In the genomic region with DNA sequence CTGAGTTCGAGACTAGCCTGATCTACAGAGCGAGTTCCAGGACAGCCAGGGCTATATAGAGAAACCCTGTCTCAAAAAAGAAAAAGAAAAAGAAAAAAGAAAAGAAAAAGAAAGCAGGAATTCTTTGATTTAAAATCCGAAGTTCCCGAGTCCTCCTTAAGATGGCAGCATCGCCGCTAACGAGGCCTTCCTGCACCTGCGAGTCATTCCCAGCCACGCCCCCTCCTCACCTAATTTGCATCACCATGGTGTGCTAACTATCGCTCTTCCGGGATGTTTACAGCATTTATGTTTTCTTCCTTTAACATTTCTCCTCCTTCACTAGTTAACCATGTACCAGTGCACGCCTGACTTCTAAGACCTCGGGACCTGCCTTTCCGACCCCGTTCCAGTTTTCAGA, we compare ENCODE assay signal across 8 mouse cellular contexts. TPM values are rescaled to one million over a fixed set of nuclear protein-coding genes. Genes with fewer than 3 reads are reported as not detected.
DNase-seq lines count a peak whose midpoint lies in the region; ATAC-seq and TF ChIP-seq lines count a peak whose summit lies in the region.

No protein-coding gene starts in this region.

- TF ChIP-seq POLR2A in embryonic fibroblast, embryonic 13.5 days (IDR thresholded peaks at IDR 0.05; ENCODE audit: low read depth, low read length) = no peak

- in situ Hi-C loops in ES-E14 (cut with MboI; ENCODE audit: low sequenced_read_pairs in 2 of 2, unreplicated experiment in 2 of 2) = no loop called here

- no peak for ATAC-seq in neural tube, embryonic 12.5 days (ENCODE audit: low FRiP score, low read depth)

- peak; percentile 48 for TF ChIP-seq CTCF in left cerebral cortex, adult 2 months (IDR thresholded peaks at IDR 0.05)
- peak; percentile 42; the same call in 1 of the 2 replicates for TF ChIP-seq CTCF in embryonic fibroblast, embryonic 13.5 days (IDR thresholded peaks at IDR 0.05; ENCODE audit: borderline replicate concordance, insufficient read depth, low read length)

- 0 out of 2 replicates have a peak overlapping the region, but pooled peaks have one; percentile 6 for H3K4me2 ChIP-seq in neural tube, embryonic 12.5 days (replicated peaks)

- H3K27ac ChIP-seq in left cerebral cortex, adult 2 months = no peak overlapping the region
- H3K27ac ChIP-seq in ES-E14 (ENCODE audit: insufficient read depth, low read depth, low read length, poor library complexity, severe bottlenecking) = peak overlapping the region; percentile 69
- no peak overlapping the region for H3K27ac ChIP-seq in embryonic fibroblast, embryonic 13.5 days (ENCODE audit: insufficient read depth, low read length)
- H3K27ac ChIP-seq in neural tube, embryonic 12.5 days = no peak overlapping the region

- H3K4me3 ChIP-seq in left cerebral cortex, adult 2 months = no peak overlapping the region
- peak overlapping the region; percentile 48 to 61 for H3K4me3 ChIP-seq in ES-E14 (ENCODE audit: insufficient read depth in 1 of 2, low read depth in 1 of 2, low read length in 2 of 2, poor library complexity in 1 of 2, severe bottlenecking in 1 of 2)
- no peak overlapping the region for H3K4me3 ChIP-seq in embryonic fibroblast, embryonic 13.5 days (ENCODE audit: insufficient read depth, low read length)
- H3K4me3 ChIP-seq in neural tube, embryonic 12.5 days = no peak overlapping the region

- H3K36me3 ChIP-seq in ES-E14 (ENCODE audit: control insufficient read depth, insufficient read depth, low read length, poor library complexity, severe bottlenecking) = peaks cover 26% of the 10 kb centered on the region
- peaks cover 40% of the 10 kb centered on the region for H3K36me3 ChIP-seq in neural tube, embryonic 12.5 days

- intact Hi-C loops in left cerebral cortex, adult 2 months (cut with DNase I) = loop anchor here (2.0 kb wide), 1 partner anchor 135 kb away; no protein-coding TSS in a partner anchor
- intact Hi-C loops in gastrocnemius, postnatal 36 days (cut with DNase I) = no loop called here

- no peaks in the 10 kb centered on the region for H3K27me3 ChIP-seq in neural tube, embryonic 12.5 days (replicated peaks)

- peaks cover 3 to 29% of the 10 kb centered on the region in 2 experiments for H3K4me1 ChIP-seq in ES-E14 (ENCODE audit: control insufficient read depth in 2 of 2, insufficient read depth in 2 of 2, low read length in 2 of 2, poor library complexity in 1 of 2)
- H3K4me1 ChIP-seq in embryonic fibroblast, embryonic 13.5 days (ENCODE audit: control insufficient read depth, insufficient read depth, low read length) = no peaks in the 10 kb centered on the region
- H3K4me1 ChIP-seq in neural tube, embryonic 12.5 days = no peaks in the 10 kb centered on the region

- H3K9ac ChIP-seq in ES-E14 (ENCODE audit: insufficient read depth, low read depth, low read length, poor library complexity, severe bottlenecking) = peak overlapping the region; percentile 64; the same call in 1 of the 2 replicates
- H3K9ac ChIP-seq in neural tube, embryonic 12.5 days = no peak overlapping the region

- no peak for DNase-seq in left cerebral cortex, adult 2 months (ENCODE audit: extremely low spot score in 1 of 2, low spot score in 2 of 2)
- no peak for DNase-seq in left cerebral cortex, adult 11 months (ENCODE audit: low spot score)
- peak; percentile 81 for DNase-seq in ES-E14 (ENCODE audit: low read depth, low spot score)
- peak; percentile 79 for DNase-seq in kidney, postnatal 10 days
- no peak for DNase-seq in spleen, adult 18-20 months
- DNase-seq in gastrocnemius, postnatal 36 days = no peak

- H3K9me3 ChIP-seq in ES-E14 (ENCODE audit: control insufficient read depth, insufficient read depth, low read depth, low read length) = no peaks in the 10 kb centered on the region
- no peaks in the 10 kb centered on the region for H3K9me3 ChIP-seq in neural tube, embryonic 12.5 days

- 21% methylated on average over 15 of the region's 15 CpGs for WGBS in neural tube, embryonic 12.5 days

TF ChIP-seq in ES-E14, 5 proteins besides CTCF, POLR2A, EP300 and RAD21:
- TF ChIP-seq HCFC1 (IDR thresholded peaks at IDR 0.05; ENCODE audit: borderline replicate concordance, insufficient read depth, low read length) (no peak), ZC3H11A (IDR thresholded peaks at IDR 0.05; ENCODE audit: borderline replicate concordance, low read depth, low read length) (no peak)

RNA-seq across cellular contexts. Expression of gene Ndufv3, which starts 9.4 kb away (rescaled TPM):
- 100 to 1,000 TPM; 222 to 229 TPM for total RNA-seq in left cerebral cortex, adult 2 months (2021)
- total RNA-seq in ES-E14 (2012; rRNA removed) = 206 and 242 TPM in 2 replicates
- 140 and 141 TPM in 2 replicates for polyA plus RNA-seq in embryonic fibroblast, embryonic 13.5 days (2011; ENCODE audit: insufficient read length, low read depth, missing spikeins)
- 314 and 332 TPM in 2 replicates for polyA plus RNA-seq in neural tube, embryonic 12.5 days (2016; fragmentation: Nextera tagmentation; extraction: Ambion mirVana)
- total RNA-seq in gastrocnemius, postnatal 36 days (2021) = 100 to 1,000 TPM; 439 to 467 TPM

RNA-seq across cellular contexts. Expression of gene Wdr4, which starts 9.5 kb away (rescaled TPM):
- 10 to 100 TPM; 26.4 to 27.7 TPM for total RNA-seq in left cerebral cortex, adult 2 months (2021)
- 56.6 and 58.5 TPM in 2 replicates for total RNA-seq in ES-E14 (2012; rRNA removed)
- 18.9 and 19.7 TPM in 2 replicates for polyA plus RNA-seq in embryonic fibroblast, embryonic 13.5 days (2011; ENCODE audit: insufficient read length, low read depth, missing spikeins)
- 36.4 and 38.4 TPM in 2 replicates for polyA plus RNA-seq in neural tube, embryonic 12.5 days (2016; fragmentation: Nextera tagmentation; extraction: Ambion mirVana)
- 1 to 10 TPM; 5.0 to 5.3 TPM for total RNA-seq in gastrocnemius, postnatal 36 days (2021)

RNA-seq across cellular contexts. Expression of gene Pknox1, which starts 35.2 kb away (rescaled TPM):
- 10 to 100 TPM; 14.3 to 16.2 TPM for total RNA-seq in left cerebral cortex, adult 2 months (2021)
- 16.3 and 20.8 TPM in 2 replicates for total RNA-seq in ES-E14 (2012; rRNA removed)
- 16.6 and 18.9 TPM in 2 replicates for polyA plus RNA-seq in embryonic fibroblast, embryonic 13.5 days (2011; ENCODE audit: insufficient read length, low read depth, missing spikeins)
- polyA plus RNA-seq in neural tube, embryonic 12.5 days (2016; fragmentation: Nextera tagmentation; extraction: Ambion mirVana) = 42.3 and 45.2 TPM in 2 replicates
- 1 to 10 TPM; 6.0 to 7.2 TPM for total RNA-seq in gastrocnemius, postnatal 36 days (2021)

Comparison
In these comparisons a context has a peak if more than half of its experiments do, and no peak if none do; other contexts are left out.
1. DNase-seq: peak in ES-E14 (single experiment) and kidney, postnatal 10 days (single experiment); none in left cerebral cortex, adult 2 months (0 of 2), left cerebral cortex, adult 11 months (single experiment), spleen, adult 18-20 months (0 of 2) and gastrocnemius, postnatal 36 days (0 of 2).
2. H3K4me3 ChIP-seq: peak in ES-E14 (2 of 2); none in left cerebral cortex, adult 2 months (single experiment), embryonic fibroblast, embryonic 13.5 days (single experiment) and neural tube, embryonic 12.5 days (single experiment).